Mouse (Mus musculus): ENCODE measurements at regions not wholly inside any gene's neighbourhood (a gene's known extent, or its start where the extent isn't known, plus 50 kb on each side); places are given as distances from the start of the nearest gene placed in this dataset.

DNA sequence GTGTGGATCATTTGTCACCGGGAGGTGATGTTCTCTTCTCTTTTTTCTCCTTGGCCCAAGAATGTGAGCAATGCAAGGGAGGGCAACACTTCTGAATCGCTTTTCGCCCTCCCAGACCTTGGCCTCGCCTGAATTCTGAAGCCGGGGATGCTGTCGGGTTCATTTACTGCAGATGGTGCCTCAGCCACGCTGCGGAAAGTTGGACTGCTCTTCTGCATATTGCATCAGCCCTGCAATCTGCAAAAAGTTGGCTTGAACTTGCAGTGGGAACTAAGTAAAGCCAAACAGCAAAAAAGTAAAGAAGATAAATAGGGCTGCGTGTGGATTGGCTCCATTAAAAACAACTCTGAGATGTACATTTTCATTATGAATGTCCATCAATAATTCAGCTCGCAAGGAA lies 55.9 kb upstream of the Dok5 start:
- ATAC-seq (ENCODE audit: insufficient number of reproducible peaks, insufficient read depth, low FRiP score, low TSS enrichment, low read depth): no peak
- WGBS: 91% methylated on average over 10 of the region's 10 CpGs
- no peaks in the 10 kb centered on the region for H3K36me3 ChIP-seq

GRCm38 (mm10) chr2:170673683-170674082 lies 57.9 kb upstream of the Dok5 start:
- H3K9me3 ChIP-seq: 0 out of 2 replicates have a peak, but pooled peaks cover 8% of the 10 kb centered on the region
- no peak overlapping the region for H3K9ac ChIP-seq
- H3K36me3 ChIP-seq: no peaks in the 10 kb centered on the region
- no peak overlapping the region for H3K27ac ChIP-seq
- H3K27me3 ChIP-seq: no peaks in the 10 kb centered on the region
- 83% methylated on average over 6 of the region's 6 CpGs for WGBS
- no peaks in the 10 kb centered on the region for H3K4me1 ChIP-seq
- no peak overlapping the region for H3K4me3 ChIP-seq
- no peak overlapping the region for H3K4me2 ChIP-seq
- no peak for ATAC-seq (ENCODE audit: insufficient number of reproducible peaks, insufficient read depth, low FRiP score, low TSS enrichment, low read depth)

More for the DNA sequence above, 55.9 kb upstream of the Dok5 start:
- H3K4me2 ChIP-seq: no peak overlapping the region
- H3K27me3 ChIP-seq: no peaks in the 10 kb centered on the region
- 0 out of 2 replicates have a peak, but pooled peaks cover 8% of the 10 kb centered on the region for H3K9me3 ChIP-seq
- no peak overlapping the region for H3K27ac ChIP-seq
- no peak overlapping the region for H3K4me3 ChIP-seq
- no peak overlapping the region for H3K9ac ChIP-seq
- no peaks in the 10 kb centered on the region for H3K4me1 ChIP-seq

- 89% methylated on average over 1 of the region's 1 CpGs for whole genome bisulfite sequencing
- Histone ChIP-seq H3K27me3 (no peaks in the 10 kb centered on the region), H3K27ac (no peak overlapping the region)
Measured at GRCm38 (mm10) chr2:170672789-170673188, 58.8 kb upstream of the Dok5 start.

GRCm38 (mm10) chr2:170668960-170669359 lies 62.6 kb upstream of the Dok5 start:
- H3K4me2 ChIP-seq: no peak overlapping the region
- no peaks in the 10 kb centered on the region for H3K4me1 ChIP-seq
- no peak overlapping the region for H3K4me3 ChIP-seq
- H3K27me3 ChIP-seq: no peaks in the 10 kb centered on the region
- H3K36me3 ChIP-seq: no peaks in the 10 kb centered on the region
- no peak for ATAC-seq (ENCODE audit: insufficient number of reproducible peaks, insufficient read depth, low FRiP score, low TSS enrichment, low read depth)
- H3K9me3 ChIP-seq: no peaks in the 10 kb centered on the region
- no peak overlapping the region for H3K27ac ChIP-seq
- no peak overlapping the region for H3K9ac ChIP-seq
- WGBS: 90% methylated on average over 12 of the region's 12 CpGs

More at GRCm38 (mm10) chr2:170672789-170673188, 58.8 kb upstream of the Dok5 start:
- Histone ChIP-seq H3K9me3 (0 out of 2 replicates have a peak, but pooled peaks cover 8% of the 10 kb centered on the region), H3K4me2 (no peak overlapping the region), H3K4me3 (no peak overlapping the region), H3K36me3 (no peaks in the 10 kb centered on the region), H3K4me1 (no peaks in the 10 kb centered on the region), H3K9ac (no peak overlapping the region)
- ATAC-seq (ENCODE audit: insufficient number of reproducible peaks, insufficient read depth, low FRiP score, low TSS enrichment, low read depth): no peak

DNA sequence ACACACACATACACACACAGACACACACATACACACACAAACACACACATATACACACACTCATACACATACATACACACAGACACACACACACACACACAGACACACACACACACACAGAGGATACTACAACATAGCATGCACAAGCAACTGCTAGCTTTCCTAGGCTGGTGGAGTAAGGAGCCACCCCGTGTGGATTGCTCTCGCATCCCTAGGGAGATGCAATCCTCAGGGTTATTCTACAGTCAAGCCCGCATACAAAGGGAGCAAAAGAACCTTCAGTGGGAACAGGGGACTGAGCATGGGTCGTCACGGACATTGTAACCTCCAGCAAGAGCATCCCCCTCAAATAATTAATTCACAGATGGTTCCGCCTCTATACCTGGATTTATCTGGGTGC lies 63.1 kb upstream of the Dok5 start:
- no peaks in the 10 kb centered on the region for H3K4me1 ChIP-seq
- H3K4me2 ChIP-seq: no peak overlapping the region
- 87% methylated on average over 6 of the region's 6 CpGs for WGBS
- no peak overlapping the region for H3K27ac ChIP-seq
- H3K4me3 ChIP-seq: no peak overlapping the region
- no peaks in the 10 kb centered on the region for H3K27me3 ChIP-seq
- no peaks in the 10 kb centered on the region for H3K9me3 ChIP-seq
- ATAC-seq (ENCODE audit: insufficient number of reproducible peaks, insufficient read depth, low FRiP score, low TSS enrichment, low read depth): no peak
- H3K36me3 ChIP-seq: no peaks in the 10 kb centered on the region
- no peak overlapping the region for H3K9ac ChIP-seq

GRCm38 (mm10) chr2:170662069-170662980 lies 60.5 kb upstream of the 4930470P17Rik start:
- Histone ChIP-seq H3K9me3 (no peaks in the 10 kb centered on the region), H3K4me2 (no peak overlapping the region), H3K4me1 (peaks cover 21% of the 10 kb centered on the region), H3K36me3 (no peaks in the 10 kb centered on the region), H3K9ac (no peak overlapping the region), H3K27ac (no peak overlapping the region), H3K27me3 (no peaks in the 10 kb centered on the region), H3K4me3 (no peak overlapping the region)
- ATAC-seq (ENCODE audit: insufficient number of reproducible peaks, insufficient read depth, low FRiP score, low TSS enrichment, low read depth): no peak
- whole genome bisulfite sequencing: 81% methylated on average over 25 of the region's 25 CpGs

DNA sequence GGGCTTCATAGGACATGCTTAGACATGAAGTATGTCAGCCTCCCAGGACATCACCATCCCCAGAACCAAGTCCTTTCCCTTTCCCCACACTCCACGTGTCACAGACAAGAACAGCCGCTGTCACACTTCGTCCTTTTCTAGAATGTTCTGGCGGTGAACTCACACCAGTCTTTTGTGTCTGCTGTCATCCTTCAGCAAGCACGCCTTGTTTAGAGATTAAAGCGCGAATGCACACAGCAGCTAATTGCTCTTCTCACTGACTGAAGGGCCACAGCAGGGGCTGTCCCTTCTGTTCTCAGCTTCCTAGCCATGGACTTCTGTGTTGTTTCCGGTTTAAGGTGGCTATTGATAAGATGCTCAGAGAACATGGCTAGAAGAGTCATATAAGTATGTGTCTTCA lies 57.5 kb upstream of the 4930470P17Rik start:
- no peaks in the 10 kb centered on the region for H3K27me3 ChIP-seq
- H3K4me2 ChIP-seq: no peak overlapping the region
- no peaks in the 10 kb centered on the region for H3K9me3 ChIP-seq
- H3K4me3 ChIP-seq: no peak overlapping the region
- ATAC-seq (ENCODE audit: insufficient number of reproducible peaks, insufficient read depth, low FRiP score, low TSS enrichment, low read depth): no peak
- peaks cover 25% of the 10 kb centered on the region for H3K4me1 ChIP-seq
- WGBS: 68% methylated on average over 8 of the region's 8 CpGs
- no peak overlapping the region for H3K27ac ChIP-seq
- no peaks in the 10 kb centered on the region for H3K36me3 ChIP-seq
- H3K9ac ChIP-seq: no peak overlapping the region

DNA sequence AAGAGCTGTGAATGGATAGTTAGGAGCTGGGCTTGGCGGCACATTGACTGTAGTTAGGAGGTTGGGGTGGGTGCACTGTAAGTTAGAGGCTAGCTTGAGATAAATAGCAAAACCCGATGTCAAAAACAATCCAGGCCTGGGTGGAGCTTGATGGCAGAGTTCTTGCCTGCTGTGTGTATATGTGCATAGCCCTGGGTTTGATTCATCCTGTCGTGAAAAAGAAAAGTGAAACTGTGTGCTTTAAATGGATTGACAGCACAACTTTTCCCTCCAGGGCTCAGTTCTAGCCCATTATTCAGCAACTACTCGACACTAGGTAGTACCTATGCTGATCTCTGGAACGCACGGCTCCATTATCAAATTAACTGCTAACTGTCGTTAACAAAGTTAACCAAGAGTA lies 56.7 kb upstream of the 4930470P17Rik start:
- H3K9me3 ChIP-seq: no peaks in the 10 kb centered on the region
- no peak overlapping the region for H3K9ac ChIP-seq
- peaks cover 25% of the 10 kb centered on the region for H3K4me1 ChIP-seq
- no peak overlapping the region for H3K4me3 ChIP-seq
- 28% methylated on average over 7 of the region's 7 CpGs for WGBS
- peak overlapping the region; percentile 60 for H3K27ac ChIP-seq
- ATAC-seq (ENCODE audit: insufficient number of reproducible peaks, insufficient read depth, low FRiP score, low TSS enrichment, low read depth): no peak
- no peaks in the 10 kb centered on the region for H3K27me3 ChIP-seq
- H3K4me2 ChIP-seq: peak overlapping the region; percentile 33
- H3K36me3 ChIP-seq: no peaks in the 10 kb centered on the region

- WGBS: 3% methylated on average over 7 of the region's 7 CpGs
- Histone ChIP-seq H3K4me3 (no peak overlapping the region), H3K27me3 (no peaks in the 10 kb centered on the region), H3K4me2 (peak overlapping the region; percentile 33; the same call in 1 of the 2 replicates), H3K4me1 (peaks cover 28% of the 10 kb centered on the region), H3K9me3 (no peaks in the 10 kb centered on the region), H3K27ac (peak overlapping the region; percentile 60; the same call in 1 of the 2 replicates), H3K9ac (no peak overlapping the region), H3K36me3 (no peaks in the 10 kb centered on the region)
- no peak for ATAC-seq (ENCODE audit: insufficient number of reproducible peaks, insufficient read depth, low FRiP score, low TSS enrichment, low read depth)
Measured at GRCm38 (mm10) chr2:170657821-170658221, 56.0 kb upstream of the 4930470P17Rik start.

GRCm38 (mm10) chr2:170652128-170652527 lies 50.3 kb upstream of the 4930470P17Rik start:
- H3K4me3 ChIP-seq: no peak overlapping the region
- H3K27me3 ChIP-seq: no peaks in the 10 kb centered on the region
- peaks cover 11% of the 10 kb centered on the region for H3K4me1 ChIP-seq
- no peak overlapping the region; the same call in 1 of the 2 replicates for H3K27ac ChIP-seq
- no peak overlapping the region for H3K4me2 ChIP-seq
- 76% methylated on average over 11 of the region's 11 CpGs for WGBS
- no peak overlapping the region for H3K9ac ChIP-seq
- no peak for ATAC-seq (ENCODE audit: insufficient number of reproducible peaks, insufficient read depth, low FRiP score, low TSS enrichment, low read depth)
- no peaks in the 10 kb centered on the region for H3K36me3 ChIP-seq
- H3K9me3 ChIP-seq: peaks cover 7% of the 10 kb centered on the region; the same call in 1 of the 2 replicates

All from embryonic facial prominence, embryonic 13.5 days (tissue).